Mouse (Mus musculus) gastrocnemius, adult 2 months (tissue): ENCODE measurements at regions not wholly inside any gene's neighbourhood (a gene's known extent, or its start where the extent isn't known, plus 50 kb on each side); places are given as distances from the start of the nearest gene placed in this dataset.

Experiments used
- DNase-seq: peaks from one replicate; pipeline ENCODE4 v3.0.0; 2022
- H3K27ac ChIP-seq: fragments of 200-600 bp; 2 replicates; pipeline ENCODE4 v1.8.1; 2022; ENCODE audit warnings: mild to moderate bottlenecking
- H3K4me3 ChIP-seq: fragments of 200-600 bp; 2 replicates; pipeline ENCODE4 v1.8.1; 2022; ENCODE audit warnings: mild to moderate bottlenecking, moderate library complexity
- CTCF ChIP-seq: fragments of 200-600 bp; IDR thresholded peaks from 2 replicates; pipeline ENCODE4 v1.8.1; 2022; ENCODE audit warnings: antibody characterized with exemption, mild to moderate bottlenecking, moderate library complexity
- intact Hi-C: fragments of 180-260 bp; cut with DNase I; formaldehyde crosslinking; loops from one replicate; pipeline ENCODE4 v1.15.1; 2025

DNA sequence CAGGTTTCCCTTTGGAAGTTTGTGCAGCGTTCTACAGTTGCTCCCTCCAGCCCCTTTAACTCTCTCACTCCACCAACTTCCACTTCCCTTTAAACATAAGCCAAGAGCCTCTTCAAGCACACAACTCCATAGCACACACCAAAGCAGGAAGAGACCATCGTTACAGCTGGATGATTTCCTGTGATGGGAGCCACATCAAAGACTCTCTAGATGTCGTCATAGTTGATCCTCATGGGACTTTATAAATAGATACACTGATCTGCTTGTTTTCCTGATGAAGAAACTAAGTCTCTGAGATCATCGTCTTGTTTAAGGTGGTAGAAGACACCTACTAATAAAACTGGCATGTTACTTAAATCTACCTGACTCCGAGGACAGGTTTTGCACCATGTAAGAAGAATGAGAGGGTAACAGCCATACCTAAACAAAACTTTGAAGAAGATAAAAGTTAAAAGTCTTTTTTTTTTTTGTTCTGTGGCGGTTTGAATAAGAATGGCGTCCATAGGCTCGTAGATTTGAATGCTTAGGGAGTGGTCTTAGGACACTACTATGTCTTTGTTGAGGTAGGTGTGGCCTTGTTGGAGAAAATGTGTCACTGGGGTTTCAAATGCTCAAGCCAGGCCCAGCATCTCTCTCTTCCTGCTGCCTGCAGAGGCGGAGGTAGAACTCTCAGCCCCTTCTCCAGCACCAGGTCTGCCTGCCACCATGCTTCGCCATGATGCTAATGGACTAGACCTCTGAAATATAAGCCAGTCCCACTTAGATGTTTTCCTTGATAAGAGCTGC is 97.8 kb upstream of the Cnot2 start:
- Histone ChIP-seq H3K4me3 (no peak overlapping the region), H3K27ac (no peak overlapping the region)
- intact Hi-C loops, result no loop called here
- TF ChIP-seq CTCF, result no peak
- no peak for DNase-seq

DNA sequence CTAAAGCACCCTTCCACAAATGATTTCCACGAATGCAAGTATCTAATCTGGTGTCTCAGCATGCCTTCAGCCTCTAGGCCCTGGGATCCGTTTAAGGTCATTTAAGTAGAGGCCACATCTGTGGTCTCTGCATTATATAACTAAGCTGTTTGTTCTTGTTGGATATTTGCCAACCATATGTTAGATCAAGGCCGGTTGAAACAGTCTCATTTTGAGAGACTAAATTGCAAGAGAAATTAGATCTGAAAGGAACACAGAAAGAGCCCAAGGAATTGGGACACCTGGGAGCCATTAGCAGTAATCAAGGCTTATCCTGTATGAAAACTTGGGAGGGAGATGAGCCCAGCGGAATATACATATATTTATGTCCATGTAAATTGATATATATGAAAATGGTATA is 96.6 kb upstream of the Cnot2 start:
- Histone ChIP-seq H3K27ac (no peak overlapping the region), H3K4me3 (no peak overlapping the region)
- intact Hi-C loops, result no loop called here
- TF ChIP-seq CTCF, result no peak
- DNase-seq, result no peak

DNA sequence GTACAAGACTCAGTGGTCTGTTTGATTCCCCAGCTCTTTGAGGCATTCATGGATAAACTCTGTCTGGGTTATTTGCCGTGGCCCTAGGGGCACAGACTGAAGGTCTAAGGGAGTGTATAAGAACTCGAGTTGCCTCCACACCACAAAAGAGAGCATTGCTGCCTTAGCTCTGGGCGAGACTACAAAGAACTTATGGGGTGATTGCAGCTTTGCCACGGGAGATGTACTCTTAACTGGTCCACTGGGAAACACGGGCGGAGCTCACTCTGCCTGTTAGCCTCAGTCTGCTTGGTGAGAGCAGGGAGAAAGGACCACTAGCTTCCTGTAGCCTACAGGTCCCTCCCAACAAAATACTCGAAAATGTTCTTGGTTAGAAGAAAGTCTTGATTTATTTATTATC is 93.9 kb upstream of the Cnot2 start:
- TF ChIP-seq CTCF, result no peak
- no peak for DNase-seq
- intact Hi-C loops, result no loop called here
- no peak overlapping the region for H3K4me3 ChIP-seq
- H3K27ac ChIP-seq, result no peak overlapping the region

DNA sequence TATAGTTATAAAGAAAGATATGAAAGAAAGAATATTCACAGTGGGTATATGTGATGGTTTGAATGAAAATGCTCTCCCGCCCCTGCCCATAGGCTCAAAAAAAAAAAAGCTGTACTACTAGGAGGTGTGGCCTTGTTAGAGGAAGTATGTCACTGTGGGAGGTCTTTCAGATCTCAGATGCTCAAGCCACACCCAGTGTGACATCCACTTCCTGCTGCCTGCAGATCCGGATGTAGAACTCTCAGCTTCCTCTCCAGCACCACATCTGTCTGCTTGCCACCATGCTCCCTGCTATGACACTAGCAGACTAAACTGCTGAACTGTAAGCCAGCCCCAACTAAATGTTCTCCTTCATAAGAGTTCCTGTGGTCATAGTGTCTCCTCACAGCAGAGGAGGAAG is 93.0 kb upstream of the Cnot2 start:
- Histone ChIP-seq H3K27ac (no peak overlapping the region), H3K4me3 (no peak overlapping the region)
- TF ChIP-seq CTCF, result no peak
- intact Hi-C loops, result no loop called here
- no peak for DNase-seq

DNA sequence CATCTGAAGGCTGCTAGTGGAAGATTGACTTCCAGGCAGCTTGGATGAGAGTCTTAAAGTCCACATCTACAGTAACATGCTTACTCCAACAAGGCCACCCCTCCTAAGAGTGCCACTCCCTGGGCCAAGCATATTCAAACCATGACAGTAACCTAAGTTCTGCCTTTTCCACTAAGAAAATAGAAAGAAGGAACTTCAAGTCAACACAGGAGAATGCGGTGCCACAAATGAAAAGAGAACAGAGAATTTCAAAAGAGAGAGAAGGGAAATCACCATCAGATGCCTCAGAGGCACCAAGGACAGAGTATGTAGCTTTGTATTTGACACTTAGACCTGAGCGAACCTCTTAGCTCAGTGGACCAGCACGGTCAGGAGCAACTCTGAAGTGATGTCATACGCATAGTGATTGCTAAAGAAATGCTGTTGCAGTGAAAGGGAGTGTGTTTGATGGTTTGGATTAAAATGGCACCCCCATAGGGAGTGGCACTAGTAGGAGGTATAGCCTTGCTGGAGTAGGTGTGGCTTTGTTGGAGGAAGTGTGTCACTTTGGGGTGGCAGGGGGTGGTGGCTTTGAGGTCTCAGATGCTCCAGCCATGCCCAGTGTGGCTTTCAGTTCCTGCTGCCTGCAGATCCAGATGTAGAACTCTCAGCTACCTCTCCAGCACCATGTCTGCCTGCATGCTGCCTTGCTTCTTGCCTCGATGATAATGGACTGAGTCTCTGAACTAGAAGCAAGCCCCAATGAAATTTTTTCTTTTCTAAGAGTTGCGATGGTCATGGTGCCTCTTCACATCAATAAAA is 77.1 kb upstream of the Cnot2 start:
- Histone ChIP-seq H3K4me3 (no peak overlapping the region), H3K27ac (no peak overlapping the region)
- no peak for TF ChIP-seq CTCF
- DNase-seq, result no peak
- intact Hi-C loops, result no loop called here

DNA sequence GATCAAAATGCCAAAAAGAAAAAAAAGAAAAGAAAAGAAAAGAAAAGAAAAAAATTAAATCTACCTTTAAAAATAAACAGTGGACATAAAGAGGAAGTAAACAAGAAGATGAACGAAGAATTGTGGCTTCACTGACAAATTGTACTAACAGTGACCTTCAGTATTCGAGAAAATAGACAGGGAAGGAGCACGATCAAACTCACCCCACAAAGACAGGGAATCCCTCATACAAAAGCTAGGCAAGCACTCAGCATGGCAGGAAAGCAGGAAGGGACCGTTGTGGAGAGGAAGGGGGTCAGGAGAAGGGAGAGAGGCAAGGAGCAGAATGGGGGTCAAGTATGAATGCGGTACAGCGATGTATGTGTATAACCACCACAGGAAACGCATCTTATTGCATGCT is 74.6 kb upstream of the Cnot2 start:
- no peak overlapping the region for H3K27ac ChIP-seq
- H3K4me3 ChIP-seq, result no peak overlapping the region
- DNase-seq, result no peak
- no peak for TF ChIP-seq CTCF
- intact Hi-C loops, result no loop called here

DNA sequence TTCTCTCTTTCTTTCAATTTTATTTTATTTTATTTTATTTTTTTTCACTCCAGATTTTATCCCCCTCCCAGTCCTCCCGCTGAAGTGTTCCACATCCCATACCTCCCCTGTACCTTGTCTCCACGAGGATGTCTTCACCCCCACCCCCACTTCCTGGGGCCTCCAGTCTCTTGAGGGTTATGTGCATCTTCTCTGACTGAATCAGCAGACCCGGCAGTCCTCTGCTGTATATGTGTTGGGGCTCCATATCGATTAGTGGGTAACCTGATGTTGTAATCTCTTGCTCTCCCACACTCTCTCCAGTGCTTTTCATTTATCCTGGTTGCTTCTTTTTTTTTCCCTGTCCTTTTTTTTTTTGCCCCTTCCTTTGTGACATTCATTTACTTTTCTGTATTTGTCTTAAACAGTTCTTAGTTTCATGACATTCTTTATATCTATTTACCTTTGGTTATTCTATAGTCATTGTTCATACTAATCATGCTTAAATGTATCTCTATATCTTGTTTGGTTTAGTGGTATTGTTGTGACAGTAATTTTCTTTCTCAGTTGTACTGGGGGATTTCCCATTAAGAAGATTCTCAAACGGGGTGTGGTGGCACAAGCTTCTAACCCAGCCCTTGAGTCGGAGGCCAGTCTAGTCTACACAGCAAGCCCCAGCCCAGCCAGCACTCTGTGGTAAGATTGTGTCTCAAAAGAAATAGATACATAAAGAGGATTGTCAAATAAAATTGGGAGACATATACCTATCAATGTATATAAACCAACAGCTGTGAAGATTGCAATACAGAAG is 73.9 kb upstream of the Cnot2 start:
- intact Hi-C loops, result no loop called here
- no peak overlapping the region for H3K4me3 ChIP-seq
- no peak overlapping the region for H3K27ac ChIP-seq
- no peak for TF ChIP-seq CTCF
- no peak for DNase-seq

DNA sequence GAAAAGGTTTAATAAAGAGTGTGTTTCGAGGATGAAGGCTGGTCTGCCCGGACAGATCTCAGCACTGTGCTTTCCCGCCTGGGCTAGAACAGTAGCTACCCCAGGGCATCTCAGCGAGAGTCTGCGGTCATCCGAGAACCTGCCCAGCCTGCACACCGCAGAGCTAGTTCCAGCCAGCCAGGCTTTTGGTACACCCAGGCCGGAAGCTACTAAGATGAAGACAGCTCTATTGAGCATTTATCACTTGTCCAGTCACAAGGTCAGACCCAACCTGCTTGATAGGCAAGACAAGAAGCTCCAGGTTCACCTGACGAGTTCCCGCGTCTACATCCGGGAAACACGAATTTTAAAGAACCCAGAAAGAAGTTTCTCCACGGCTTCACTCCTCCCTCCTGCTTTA is 72.8 kb upstream of the Cnot2 start:
- no peak for TF ChIP-seq CTCF

DNA sequence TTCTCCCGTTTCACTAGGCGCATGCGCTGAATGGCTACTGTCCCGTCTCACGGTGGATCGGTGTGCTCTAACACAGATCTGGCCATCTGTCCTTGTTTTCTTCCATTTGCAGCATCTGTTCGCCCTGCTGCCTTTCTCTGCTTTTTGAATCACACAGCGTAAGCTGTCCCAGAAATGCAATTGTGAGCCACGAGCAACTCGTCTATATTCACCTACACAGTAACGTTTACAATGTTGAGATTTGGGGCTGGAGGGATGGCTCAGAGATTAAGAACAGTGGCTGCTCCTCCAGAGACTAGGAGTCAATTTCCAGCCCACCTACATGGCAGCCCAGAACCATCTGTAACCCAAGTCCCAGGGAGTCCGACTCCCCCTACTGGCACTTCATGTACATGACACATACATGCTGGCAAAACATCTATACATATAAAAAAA is 72.2 kb upstream of the Cnot2 start:
- intact Hi-C loops, result no loop called here
- Histone ChIP-seq H3K4me3 (no peak overlapping the region), H3K27ac (no peak overlapping the region)
- DNase-seq, result no peak
- no peak for TF ChIP-seq CTCF

More for the DNA sequence above, 72.8 kb upstream of the Cnot2 start:
- DNase-seq, result no peak
- no peak overlapping the region for H3K27ac ChIP-seq
- intact Hi-C loops, result no loop called here
- no peak overlapping the region for H3K4me3 ChIP-seq

DNA sequence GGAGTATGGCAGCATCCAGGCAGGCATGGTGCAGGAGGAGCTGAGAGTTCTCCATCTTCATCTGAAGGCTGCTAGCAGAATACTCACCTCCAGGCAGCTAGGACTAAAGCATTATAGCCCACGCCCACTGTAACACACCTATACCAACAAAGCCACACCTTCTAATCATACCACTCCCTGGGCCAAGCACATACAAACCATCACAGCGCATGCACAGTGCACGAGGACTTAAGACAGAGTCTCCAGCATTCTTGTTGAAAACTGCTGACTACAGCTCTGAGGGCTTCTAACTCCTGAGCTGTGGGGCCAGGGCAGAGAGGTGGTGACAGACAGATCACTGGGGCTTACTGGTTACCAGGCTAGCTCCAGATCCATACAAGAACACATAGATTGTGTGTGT is 68.0 kb upstream of the Cnot2 start:
- no peak for TF ChIP-seq CTCF
- intact Hi-C loops, result no loop called here
- Histone ChIP-seq H3K4me3 (no peak overlapping the region), H3K27ac (no peak overlapping the region)
- no peak for DNase-seq

DNA sequence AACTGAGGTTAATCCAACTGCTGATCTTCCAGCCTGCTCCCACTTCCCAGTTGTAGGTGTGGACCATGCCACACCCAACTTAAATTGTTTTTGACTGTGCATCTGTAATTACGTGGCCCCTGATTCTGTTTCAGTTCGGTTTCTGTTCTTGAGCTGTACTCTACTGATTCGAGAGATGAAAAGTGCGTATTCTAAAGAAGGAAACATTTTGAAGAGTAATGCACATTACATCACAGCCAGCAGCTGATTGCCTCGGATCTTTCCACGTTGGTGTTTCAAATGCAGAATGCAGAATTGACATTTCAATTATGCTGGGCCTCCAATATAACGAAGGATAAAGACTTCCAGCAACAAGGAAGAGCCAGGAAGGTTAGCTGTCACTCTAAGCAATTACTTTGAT is 64.7 kb upstream of the Cnot2 start:
- H3K4me3 ChIP-seq, result no peak overlapping the region
- TF ChIP-seq CTCF, result no peak
- H3K27ac ChIP-seq, result no peak overlapping the region
- intact Hi-C loops, result no loop called here
- no peak for DNase-seq

DNA sequence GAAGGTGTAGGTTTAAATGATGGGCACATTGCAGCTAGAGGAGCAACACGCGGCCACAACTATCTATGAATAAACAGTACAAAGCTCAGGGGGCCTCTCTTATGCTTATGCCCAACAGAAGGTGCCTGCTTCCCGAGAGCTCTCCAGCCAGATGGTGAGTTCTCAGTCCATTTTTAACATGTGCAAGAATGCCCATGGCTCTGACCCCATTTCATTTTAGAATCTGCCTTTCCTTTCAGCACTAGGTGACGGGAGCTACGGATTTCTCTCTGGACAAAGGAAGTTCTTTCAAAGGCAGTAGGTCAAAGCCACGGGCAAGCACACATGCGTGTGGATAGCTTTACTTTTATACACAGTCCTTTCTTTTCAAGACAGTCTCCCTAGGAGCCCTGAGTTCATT is 64.3 kb upstream of the Cnot2 start:
- no peak for TF ChIP-seq CTCF
- Histone ChIP-seq H3K27ac (no peak overlapping the region), H3K4me3 (no peak overlapping the region)
- intact Hi-C loops, result no loop called here
- no peak for DNase-seq

DNA sequence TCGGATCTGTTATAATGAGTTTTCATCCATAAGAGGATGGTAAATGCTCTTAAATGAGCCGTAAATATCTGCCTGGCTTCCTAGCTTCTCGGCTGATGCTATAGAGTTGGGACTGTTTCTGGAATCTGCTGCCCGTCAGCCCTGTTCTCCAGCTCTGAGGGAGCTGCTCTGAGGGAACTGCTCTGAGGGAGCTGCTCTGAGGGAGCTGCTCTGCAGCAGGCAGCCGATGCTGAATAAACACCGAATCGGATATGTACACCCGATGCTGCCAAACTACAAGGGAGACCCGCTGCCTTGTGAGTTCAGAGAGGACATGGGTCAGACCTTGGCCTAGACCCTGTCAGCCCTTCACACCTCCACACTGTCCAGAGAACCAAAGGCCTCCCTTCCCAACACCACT is 63.8 kb upstream of the Cnot2 start:
- no peak for DNase-seq
- intact Hi-C loops, result no loop called here
- no peak for TF ChIP-seq CTCF
- H3K4me3 ChIP-seq, result no peak overlapping the region
- H3K27ac ChIP-seq, result no peak overlapping the region
